Mouse (Mus musculus) liver, embryonic 14.5 days (tissue): ENCODE measurements around the gene C130032M10Rik.

Experiments used
- CTCF ChIP-seq: IDR thresholded peaks from 2 replicates; pipeline ENCODE4 v1.5.1; 2016; ENCODE audit warnings: antibody characterized with exemption, low read depth, control low read depth
- EP300 ChIP-seq: IDR thresholded peaks from 2 replicates; pipeline ENCODE4 v1.6.1; 2016; ENCODE audit warnings: antibody characterized with exemption, low read depth

- TF ChIP-seq EP300 (no peak), CTCF (no peak)
Observed at GRCm38 (mm10) chr9:114506564-114506963, 8.9 kb upstream of the C130032M10Rik start.
